Mouse (Mus musculus) sigmoid colon, adult 10 weeks (tissue): ENCODE data around the gene Lrrc26. TPM values are rescaled to one million over a fixed set of nuclear protein-coding genes. Genes with fewer than 3 reads are reported as not detected.

Source experiments
- polyA plus RNA-seq: library from polyadenylated mRNA; stranded (reverse); fragments of 350-450 nt; fragmentation: Illumina TruSeq; extraction: RNeasy Lipid Tissue Mini Kit (QIAGEN cat#74804); gene quantifications from one replicate; pipeline ENCODE4 v1.2.3, GENCODE M21; 2014; ENCODE audit warnings: low read depth, low replicate concordance

Lrrc26 gene
- 1.0 TPM for polyA plus RNA-seq

GRCm38 (mm10) chr2:25289651-25290050 lies at the start of gene Lrrc26:
Lrrc26 (plus strand) TSS chr2:25289915.

GRCm38 (mm10) chr2:25242101-25242506 lies 47.6 kb upstream of the Lrrc26 start, which contains the start of the genes Rnf208 and Cysrt1:
Rnf208 (plus strand) TSS chr2:25242255.
Cysrt1 (minus strand) TSS chr2:25242452.

GRCm38 (mm10) chr2:25246183-25247072 lies 43.3 kb upstream of the Lrrc26 start, which contains the start of gene AL732309.1:
AL732309.1 (minus strand) TSS chr2:25246863.

GRCm38 (mm10) chr2:25255284-25255779 lies 34.4 kb upstream of the Lrrc26 start, which contains the start of gene Tmem203:
Tmem203 (plus strand) TSS chr2:25255439.

GRCm38 (mm10) chr2:25262291-25262767 lies 27.4 kb upstream of the Lrrc26 start, which contains the start of gene Tprn:
Tprn (plus strand) TSS chr2:25262618.

GRCm38 (mm10) chr2:25271827-25272511 lies 17.7 kb upstream of the Lrrc26 start, which contains the start of the genes Ssna1 and Anapc2:
Ssna1 (minus strand) TSS chr2:25272438.
Anapc2 (plus strand) TSS chr2:25272478.

GRCm38 (mm10) chr2:25287927-25288649 lies 1.6 kb upstream of the Lrrc26 start, which contains the start of gene Tmem210:
Tmem210 (plus strand) TSS chr2:25288145.

GRCm38 (mm10) chr2:25318971-25319773 lies 29.5 kb downstream of the Lrrc26 start, which contains the start of gene Grin1:
Grin1 (minus strand) TSS chr2:25319187.

GRCm38 (mm10) chr2:25332286-25333160 lies 42.8 kb downstream of the Lrrc26 start, which contains the start of gene Man1b1:
Man1b1 (plus strand) TSS chr2:25332338.

Other genes starting within 250 kb of the Lrrc26 start
- 6.8 TPM for gene Nsmf, start 235.6 kb upstream of the Lrrc26 start, polyA plus RNA-seq
- gene Entpd8, start 209.6 kb upstream of the Lrrc26 start, polyA plus RNA-seq, result 39.5 TPM
- gene Noxa1, start 194.8 kb upstream of the Lrrc26 start, polyA plus RNA-seq, result 1.2 TPM
- gene Nrarp, start 109.2 kb upstream of the Lrrc26 start, polyA plus RNA-seq, result 14.4 TPM
- 3.9 TPM for gene Tor4a, start 93.0 kb upstream of the Lrrc26 start, polyA plus RNA-seq
- gene Nelfb, start 78.4 kb upstream of the Lrrc26 start, polyA plus RNA-seq, result 6.1 TPM
- gene Stpg3, start 75.3 kb upstream of the Lrrc26 start, polyA plus RNA-seq, result not detected
- gene Fam166a, start 71.2 kb upstream of the Lrrc26 start, polyA plus RNA-seq, result not detected
- gene Tubb4b, start 65.2 kb upstream of the Lrrc26 start, polyA plus RNA-seq, result 58.7 TPM
- not detected for gene Slc34a3, start 55.6 kb upstream of the Lrrc26 start, polyA plus RNA-seq
- not detected for gene Rnf224, start 53.1 kb upstream of the Lrrc26 start, polyA plus RNA-seq
- not detected for gene Rnf208, start 47.7 kb upstream of the Lrrc26 start, polyA plus RNA-seq
- gene Cysrt1, start 47.5 kb upstream of the Lrrc26 start, polyA plus RNA-seq, result not detected
- 0.85 TPM for gene AL732309.1, start 43.1 kb upstream of the Lrrc26 start, polyA plus RNA-seq
- gene Tmem203, start 34.5 kb upstream of the Lrrc26 start, polyA plus RNA-seq, result 0.76 TPM
- 7.7 TPM for gene Tprn, start 27.3 kb upstream of the Lrrc26 start, polyA plus RNA-seq
- gene Ssna1, start 17.5 kb upstream of the Lrrc26 start, polyA plus RNA-seq, result 2.0 TPM
- gene Anapc2, start 17.4 kb upstream of the Lrrc26 start, polyA plus RNA-seq, result 9.7 TPM
- not detected for gene Tmem210, start 1.8 kb upstream of the Lrrc26 start, polyA plus RNA-seq
- 0.13 TPM for gene Grin1, start 29.3 kb downstream of the Lrrc26 start, polyA plus RNA-seq
- gene Man1b1, start 42.4 kb downstream of the Lrrc26 start, polyA plus RNA-seq, result 21.3 TPM
- gene Dpp7, start 66.4 kb downstream of the Lrrc26 start, polyA plus RNA-seq, result 7.7 TPM
- 3.2 TPM for gene Uap1l1, start 75.8 kb downstream of the Lrrc26 start, polyA plus RNA-seq
- 0.13 TPM for gene Sapcd2, start 82.4 kb downstream of the Lrrc26 start, polyA plus RNA-seq
- gene Entpd2, start 106.0 kb downstream of the Lrrc26 start, polyA plus RNA-seq, result 0.28 TPM
- 9.3 TPM for gene Npdc1, start 109.4 kb downstream of the Lrrc26 start, polyA plus RNA-seq
- not detected for gene Fut7, start 133.4 kb downstream of the Lrrc26 start, polyA plus RNA-seq
- gene Abca2, start 138.8 kb downstream of the Lrrc26 start, polyA plus RNA-seq, result 0.09 TPM
- gene Clic3, start 166.9 kb downstream of the Lrrc26 start, polyA plus RNA-seq, result not detected
- gene Paxx, start 171.2 kb downstream of the Lrrc26 start, polyA plus RNA-seq, result 2.6 TPM
- gene Ptgds, start 180.1 kb downstream of the Lrrc26 start, polyA plus RNA-seq, result not detected
- not detected for gene Lcn12, start 204.0 kb downstream of the Lrrc26 start, polyA plus RNA-seq
- gene Fbxw5, start 210.8 kb downstream of the Lrrc26 start, polyA plus RNA-seq, result 1.5 TPM
- gene C8g, start 211.8 kb downstream of the Lrrc26 start, polyA plus RNA-seq, result not detected